24 mouse cellular contexts compared by ENCODE assay signal in the genomic region with DNA sequence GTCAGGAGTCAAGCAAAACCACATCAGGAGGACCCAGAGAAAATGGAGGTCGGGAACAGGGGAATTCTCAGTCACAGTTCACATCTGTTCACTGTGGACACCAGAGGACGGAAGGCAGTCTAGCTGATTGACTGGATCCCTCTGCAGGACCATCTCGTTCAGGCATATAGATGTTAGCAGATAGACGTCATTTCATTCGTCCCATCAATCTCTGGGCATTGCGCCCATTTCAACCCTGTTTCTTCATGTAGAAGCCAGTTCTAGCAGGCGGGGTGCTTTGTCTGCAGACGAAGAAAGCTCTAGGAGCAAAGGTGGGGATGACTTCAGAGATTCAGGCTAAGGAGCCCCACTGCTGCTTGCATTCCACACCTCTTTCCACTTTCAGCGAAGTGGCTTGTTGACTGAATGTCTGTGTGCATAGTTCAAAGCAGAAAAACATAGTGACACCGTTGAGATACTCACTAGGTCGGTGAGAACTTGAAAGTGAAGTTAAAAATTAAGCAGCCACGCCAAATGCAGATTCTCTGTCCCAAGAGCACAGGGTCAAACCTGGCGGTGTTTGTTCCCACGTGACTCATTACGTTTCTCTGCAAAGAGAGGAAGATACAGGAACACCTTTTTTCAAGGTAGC. TPM values are rescaled to one million over a fixed set of nuclear protein-coding genes. Genes with fewer than 3 reads are reported as not detected.
A peak's percentile ranks its signal among the peaks of the same experiment; 100 is the strongest.
DNase-seq lines count a peak whose midpoint lies in the region; ATAC-seq and TF ChIP-seq lines count a peak whose summit lies in the region.
"Had no signal": no experiment of that assay in that cellular context is flagged by ENCODE, and none has a peak within 500 bp of the region (broad histone marks: within the 10 kb centered on the region; RNA-seq: fewer than 3 reads in every experiment).

A gene (plus strand): TSS at position 572 of the 631 bp plus-strand sequence.

- no peak within 1 kb of the TSS for H3K4me2 ChIP-seq in liver, embryonic 11.5 days
- H3K4me2 ChIP-seq in liver, embryonic 16.5 days (ENCODE audit: low read depth, low read length), result no peak within 1 kb of the TSS
- H3K4me2 ChIP-seq: embryonic facial prominence, embryonic 13.5 days; heart, embryonic 15.5 days; limb, embryonic 15.5 days had no signal

- peak within 1 kb of the TSS; percentile 100 for H3K27ac ChIP-seq in liver, adult 2 months (replicated peaks; ENCODE audit: insufficient read depth, low read depth, low read length)
- H3K27ac ChIP-seq in liver, embryonic 11.5 days (ENCODE audit: low read depth, low read length), result no peak within 1 kb of the TSS
- peak within 1 kb of the TSS; percentile 32; the same call in 1 of the 2 replicates for H3K27ac ChIP-seq in liver, embryonic 16.5 days (ENCODE audit: low read length)
- H3K27ac ChIP-seq: embryonic facial prominence, embryonic 13.5 days; gastrocnemius, adult 2 months; heart, embryonic 15.5 days; limb, embryonic 15.5 days had no signal

- peaks cover 10% of the 10 kb centered on the region; the same call in 1 of the 2 replicates for H3K4me1 ChIP-seq in liver, adult 2 months (ENCODE audit: control insufficient read depth, insufficient read depth, low read length)
- H3K4me1 ChIP-seq in liver, embryonic 11.5 days (replicated peaks; ENCODE audit: control insufficient read depth, insufficient read depth, low read length), result no peaks in the 10 kb centered on the region
- H3K4me1 ChIP-seq in liver, embryonic 16.5 days (ENCODE audit: control insufficient read depth, low read depth, low read length), result peaks cover 3% of the 10 kb centered on the region
- H3K4me1 ChIP-seq: heart, embryonic 15.5 days; limb, embryonic 15.5 days; megakaryocyte, embryonic 14.5 days had no signal

- 24% methylated on average over 15 of the region's 15 CpGs for WGBS in liver, adult 2 months
- WGBS in liver, embryonic 11.5 days, result 75% methylated on average over 15 of the region's 15 CpGs
- WGBS in liver, embryonic 16.5 days (ENCODE audit: insufficient replicate concordance), result 58% methylated on average over 15 of the region's 15 CpGs

- no peaks in the 10 kb centered on the region for H3K27me3 ChIP-seq in liver, adult 2 months (ENCODE audit: control insufficient read depth, insufficient read depth, low read length)
- no peaks in the 10 kb centered on the region; the same call in 1 of the 2 replicates for H3K27me3 ChIP-seq in liver, embryonic 11.5 days (replicated peaks; ENCODE audit: control insufficient read depth, insufficient read depth, low read length)
- H3K27me3 ChIP-seq in liver, embryonic 16.5 days (ENCODE audit: control insufficient read depth, insufficient read depth, low read depth, low read length), result no peaks in the 10 kb centered on the region
- H3K27me3 ChIP-seq: embryonic facial prominence, embryonic 13.5 days; heart, embryonic 15.5 days; limb, embryonic 15.5 days had no signal

- TF ChIP-seq CTCF in liver, adult 2 months (IDR thresholded peaks at IDR 0.05; ENCODE audit: low read depth, low read length), result no peak

- H3K79me2 ChIP-seq in liver, adult 2 months (ENCODE audit: control insufficient read depth, insufficient read depth, low read length), result peaks cover 3% of the 10 kb centered on the region; the same call in 1 of the 2 replicates

- peak; percentile 8; the same call in 1 of the 2 replicates for TF ChIP-seq POLR2A in liver, adult 2 months (IDR thresholded peaks at IDR 0.05; ENCODE audit: extremely low read depth, insufficient read depth, low read length)

- H3K9ac ChIP-seq in liver, adult 2 months (ENCODE audit: low read depth, low read length), result peak within 1 kb of the TSS; percentile 98
- no peak within 1 kb of the TSS for H3K9ac ChIP-seq in liver, embryonic 11.5 days (ENCODE audit: low read depth, low read length)
- H3K9ac ChIP-seq in liver, embryonic 16.5 days (ENCODE audit: low read depth, low read length), result no peak within 1 kb of the TSS
- H3K9ac ChIP-seq: embryonic facial prominence, embryonic 13.5 days; forebrain, postnatal 0 days; heart, embryonic 15.5 days; limb, embryonic 15.5 days had no signal

- DNase-seq in adrenal gland, postnatal 14 days, result no peak
- no peak for DNase-seq in adrenal gland, adult 2 months
- peak; percentile 98 for DNase-seq in liver, adult 2 months (ENCODE audit: extremely low read depth, low read depth, low spot score)
- no peak for DNase-seq in liver, embryonic 11.5 days (ENCODE audit: low spot score)
- DNase-seq in kidney, adult 8-10 months, result peak; percentile 6 to 55
- no peak for DNase-seq in ovary, postnatal 36 days (ENCODE audit: low spot score)
- DNase-seq in natural killer cell, adult 2 months (ENCODE audit: low spot score in 2 of 2), result no peak
- DNase-seq: adrenal gland, postnatal 25 days; cerebellum, adult 8-10 months; forebrain, postnatal 0 days; gastrocnemius, adult 2 months; heart, adult 11 months; spleen, adult 18-20 months; thymus, adult 2 months had no signal

- H3K36me3 ChIP-seq in liver, adult 2 months (ENCODE audit: control insufficient read depth, insufficient read depth, low read length), result peaks cover 15% of the 10 kb centered on the region
- no peaks in the 10 kb centered on the region for H3K36me3 ChIP-seq in liver, embryonic 11.5 days (ENCODE audit: control insufficient read depth, insufficient read depth, low read length)
- H3K36me3 ChIP-seq in liver, embryonic 16.5 days (ENCODE audit: control insufficient read depth, insufficient read depth), result no peaks in the 10 kb centered on the region
- H3K36me3 ChIP-seq: embryonic facial prominence, embryonic 13.5 days; heart, embryonic 15.5 days; limb, embryonic 15.5 days had no signal

- H3K9me3 ChIP-seq in liver, embryonic 11.5 days (ENCODE audit: control insufficient read depth, low read length), result no peaks in the 10 kb centered on the region
- no peaks in the 10 kb centered on the region for H3K9me3 ChIP-seq in liver, embryonic 16.5 days (replicated peaks; ENCODE audit: control insufficient read depth, low read length)
- H3K9me3 ChIP-seq: embryonic facial prominence, embryonic 13.5 days; heart, embryonic 15.5 days; limb, embryonic 15.5 days had no signal

- H3K4me3 ChIP-seq in liver, adult 2 months (ENCODE audit: insufficient read depth, low read depth, low read length), result peak within 1 kb of the TSS; percentile 92
- H3K4me3 ChIP-seq in liver, embryonic 11.5 days (ENCODE audit: low read depth, low read length), result no peak within 1 kb of the TSS
- no peak within 1 kb of the TSS for H3K4me3 ChIP-seq in liver, embryonic 16.5 days (ENCODE audit: low read depth, low read length)
- H3K4me3 ChIP-seq: embryonic facial prominence, embryonic 13.5 days; gastrocnemius, adult 2 months; heart, embryonic 15.5 days; limb, embryonic 15.5 days; megakaryocyte, embryonic 14.5 days had no signal

- no peak for ATAC-seq in liver, embryonic 11.5 days (replicated peaks; ENCODE audit: low FRiP score)
- peak; percentile 79 for ATAC-seq in liver, embryonic 16.5 days (ENCODE audit: low read depth)
- ATAC-seq: forebrain, postnatal 0 days; midbrain, embryonic 16.5 days had no signal

RNA-seq across cellular contexts. Expression of the gene that starts here (rescaled TPM):
- 0.68 and 12.9 TPM in 2 replicates for total RNA-seq in adrenal gland, postnatal 14 days (2021)
- total RNA-seq in adrenal gland, adult 2 months (2021), result under 1 TPM in 1 of 2 experiments, not detected in 1; 0.20 TPM
- polyA plus RNA-seq in adrenal gland, adult 2 months (2012; rRNA removed), result 0.07 TPM in 1 of 2 replicates, not detected in the other
- total RNA-seq in liver, adult 2 months (2014; rRNA removed), result 175 and 208 TPM in 2 replicates
- 144 and 189 TPM in 2 replicates for polyA plus RNA-seq in liver, adult 2 months (2012; rRNA removed)
- 0.26 and 0.56 TPM in 2 replicates for polyA plus RNA-seq in liver, embryonic 11.5 days (2014; fragmentation: Nextera tagmentation; extraction: Ambion mirVana)
- polyA plus RNA-seq in liver, embryonic 16.5 days (2015; fragmentation: Nextera tagmentation; extraction: Ambion mirVana), result 1.5 and 1.8 TPM in 2 replicates
- total RNA-seq: adrenal gland, postnatal 25 days; forebrain, postnatal 0 days; gastrocnemius, adult 2 months; hematopoietic stem cell, adult 5-6 weeks; layer of hippocampus, adult 8-10 months; left cerebral cortex, postnatal 10 days had no signal
- polyA plus RNA-seq: embryonic facial prominence, embryonic 13.5 days; forebrain, postnatal 0 days; heart, embryonic 15.5 days; limb, embryonic 15.5 days; midbrain, embryonic 16.5 days; urinary bladder, adult 2 months had no signal

Comparison
In these comparisons a context has a peak if more than half of its experiments do, and no peak if none do; other contexts are left out.
1. RNA of the gene that starts here (total RNA-seq): 175 to 208 TPM in liver, adult 2 months; 0.68 to 12.9 TPM in adrenal gland, postnatal 14 days and 0.20 TPM in adrenal gland, adult 2 months; every median in the first group is over 10 times any median in the second.
2. RNA of the gene that starts here (polyA plus RNA-seq): 144 to 189 TPM in liver, adult 2 months; 1.5 to 1.8 TPM in liver, embryonic 16.5 days, 0.26 to 0.56 TPM in liver, embryonic 11.5 days and 0.07 TPM in adrenal gland, adult 2 months; every median in the first group is over 10 times any median in the second.
3. DNase-seq: peak in liver, adult 2 months (single experiment) and kidney, adult 8-10 months (2 of 2); none in adrenal gland, postnatal 14 days (single experiment), adrenal gland, adult 2 months (single experiment), liver, embryonic 11.5 days (single experiment), ovary, postnatal 36 days (single experiment) and natural killer cell, adult 2 months (0 of 2).